Mouse (Mus musculus): Measurements from ENCODE around the gene Lrguk.

Lrguk gene

DNA sequence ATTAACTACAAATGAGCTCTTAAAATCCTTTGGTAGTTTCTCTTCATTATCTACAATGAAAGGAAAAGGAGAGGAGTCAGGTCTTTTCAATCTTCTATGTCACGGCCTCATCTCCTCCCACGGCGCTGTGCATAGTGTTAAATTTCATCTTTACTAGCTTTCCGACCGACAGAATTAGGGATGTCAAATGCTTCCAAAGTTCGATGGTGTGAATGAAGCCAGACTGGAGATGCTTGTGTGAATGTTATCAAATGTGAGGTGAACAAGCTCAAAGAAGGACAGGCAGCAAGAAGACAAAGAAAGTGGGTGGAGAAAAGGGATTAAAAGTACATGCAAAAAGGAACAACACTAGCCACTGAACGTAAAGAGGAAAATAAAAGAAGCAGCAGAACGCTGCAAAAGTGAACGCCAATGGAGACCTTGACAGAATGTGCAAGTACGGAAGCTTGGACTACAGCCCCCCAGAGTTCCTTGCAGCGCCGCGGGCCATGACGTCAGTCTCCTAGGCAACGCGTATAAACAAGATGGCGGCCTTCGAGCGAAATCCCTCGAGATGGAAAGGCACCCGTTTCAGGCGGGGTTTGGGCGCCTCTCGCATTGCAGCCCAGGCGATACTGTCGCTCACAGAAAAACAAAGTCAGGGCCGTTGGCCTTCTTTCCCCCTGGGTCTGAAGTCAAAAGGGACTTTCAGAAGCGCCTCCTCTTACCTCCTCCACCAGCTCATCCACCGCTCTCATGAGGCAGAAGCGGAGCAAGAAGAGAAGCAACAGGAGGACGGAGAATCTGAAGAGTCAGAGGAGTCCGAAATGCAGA is at the start of gene Lrguk:
Lrguk (plus strand) TSS at position 516 of the 813 bp plus-strand sequence.
- DNase-seq (ENCODE audit: low read depth) = peak; percentile 90

DNA sequence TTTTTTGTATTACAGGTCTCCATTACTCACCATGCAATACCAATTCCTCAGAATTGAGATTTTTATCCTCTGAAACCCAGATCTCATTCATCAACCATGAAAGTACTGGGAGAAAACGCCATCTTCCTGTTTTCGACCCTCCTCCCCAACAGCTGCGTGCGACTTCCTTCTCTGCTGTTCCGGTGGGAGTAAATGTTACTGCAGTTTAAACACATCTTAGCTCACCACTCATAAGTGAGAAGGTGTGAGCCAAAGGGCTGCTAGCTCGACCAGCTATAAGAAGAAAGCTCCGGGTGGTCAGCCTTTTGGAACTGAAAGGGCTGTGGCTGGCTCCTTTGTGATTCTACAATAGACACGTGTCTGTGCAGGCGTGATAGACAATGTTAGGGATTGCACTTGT is 46.5 kb upstream of the Lrguk start:
- DNase-seq (ENCODE audit: low read depth) = no peak

DNA sequence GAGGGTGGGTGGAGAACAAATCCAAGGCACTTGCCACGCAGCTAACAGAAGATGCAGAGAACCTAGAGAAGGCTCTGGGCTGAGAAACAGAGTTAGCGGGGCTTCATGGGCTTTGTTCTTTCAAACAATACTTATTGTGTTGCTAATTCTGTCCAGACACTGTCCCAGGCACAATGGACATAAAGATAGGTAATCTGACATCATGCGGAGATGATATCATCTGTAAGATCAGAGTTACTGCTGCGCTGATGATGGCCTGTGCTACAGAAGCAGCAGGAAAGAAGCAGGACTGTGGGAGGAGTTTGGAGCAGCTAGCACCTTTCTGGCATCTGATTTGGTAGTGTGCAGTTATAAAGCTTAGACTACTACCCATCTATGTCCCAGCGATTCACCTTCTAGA is 42.1 kb upstream of the Lrguk start:
- DNase-seq (ENCODE audit: low read depth) = no peak

DNA sequence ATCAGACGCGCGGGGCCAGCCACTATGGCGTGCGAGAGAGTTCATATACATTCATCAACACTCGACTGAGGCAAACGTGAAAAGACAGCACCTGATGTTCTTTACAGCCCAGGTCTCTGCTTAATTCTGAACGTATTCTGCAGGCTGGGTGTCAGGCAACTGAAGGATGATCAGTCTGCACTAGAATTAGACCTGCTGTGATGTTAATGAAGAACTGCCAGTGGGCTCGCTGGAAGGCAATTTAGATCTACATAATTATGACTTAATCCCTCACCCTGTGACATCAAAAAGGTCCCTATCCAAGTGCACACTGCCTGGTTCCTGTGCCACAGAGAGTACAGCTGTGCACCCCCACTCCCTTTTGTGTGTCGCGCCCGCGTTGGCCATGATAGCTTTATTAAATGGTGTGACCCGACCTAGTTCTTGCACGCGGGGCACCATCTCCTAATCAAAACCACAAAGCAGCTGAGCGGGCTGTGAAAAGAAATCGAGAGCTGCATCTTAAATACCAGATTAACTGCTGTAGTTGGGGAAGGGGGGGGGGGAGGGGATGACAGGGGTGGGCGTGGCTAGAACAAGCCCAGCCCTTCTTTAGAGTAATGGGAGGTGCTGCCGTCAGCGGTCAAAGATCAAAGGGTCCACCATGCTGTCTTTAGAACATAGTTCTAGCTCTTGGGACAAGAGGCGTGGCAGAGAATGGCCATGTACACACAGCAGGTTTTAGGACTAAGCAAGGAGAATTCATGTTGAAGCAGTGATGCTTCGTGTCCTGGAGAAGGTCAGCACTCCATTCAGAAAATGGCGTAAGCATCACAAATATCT is 36.8 kb upstream of the Lrguk start:
- DNase-seq (ENCODE audit: low read depth) = no peak

DNA sequence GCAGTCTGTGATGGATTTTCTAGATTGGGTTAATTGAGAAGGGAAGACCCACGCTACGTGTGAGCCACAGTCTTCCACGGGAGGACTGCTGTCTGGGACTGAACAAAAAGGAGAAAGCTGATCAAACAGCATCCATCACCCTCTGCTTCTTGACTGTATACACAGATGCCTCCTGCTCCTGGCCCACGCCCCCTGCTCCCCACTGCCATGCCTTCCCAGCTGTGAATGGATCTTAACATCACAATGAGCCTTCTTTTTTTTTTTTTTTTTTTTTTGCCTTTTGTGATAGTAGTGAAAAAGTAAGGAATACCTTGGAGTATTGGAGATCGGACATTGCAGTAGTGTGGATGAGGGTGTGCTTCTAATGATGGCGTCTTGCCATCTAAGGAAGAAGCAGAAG is 35.4 kb upstream of the Lrguk start:
- DNase-seq (ENCODE audit: low read depth) = no peak

DNA sequence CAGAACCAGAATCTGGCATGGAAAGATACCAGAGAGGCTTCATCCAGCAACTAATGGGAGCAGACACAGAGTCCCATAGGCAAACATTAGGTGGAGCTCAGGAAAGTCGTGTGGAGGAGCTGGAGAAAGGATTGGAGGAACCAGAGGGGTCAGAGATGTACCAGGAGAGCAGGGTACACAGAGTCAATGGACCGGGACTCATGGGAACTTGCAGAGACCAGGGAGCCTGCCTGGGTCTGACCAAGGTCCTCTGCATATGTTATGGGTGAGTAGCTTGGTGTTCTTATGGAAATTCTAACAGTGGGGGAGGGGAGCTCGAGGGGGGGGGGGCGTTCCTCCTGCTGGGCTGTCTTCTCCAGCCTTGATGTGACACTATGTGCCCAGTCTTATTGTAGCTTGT is 30.7 kb upstream of the Lrguk start:
- no peak for DNase-seq (ENCODE audit: low read depth)

DNA sequence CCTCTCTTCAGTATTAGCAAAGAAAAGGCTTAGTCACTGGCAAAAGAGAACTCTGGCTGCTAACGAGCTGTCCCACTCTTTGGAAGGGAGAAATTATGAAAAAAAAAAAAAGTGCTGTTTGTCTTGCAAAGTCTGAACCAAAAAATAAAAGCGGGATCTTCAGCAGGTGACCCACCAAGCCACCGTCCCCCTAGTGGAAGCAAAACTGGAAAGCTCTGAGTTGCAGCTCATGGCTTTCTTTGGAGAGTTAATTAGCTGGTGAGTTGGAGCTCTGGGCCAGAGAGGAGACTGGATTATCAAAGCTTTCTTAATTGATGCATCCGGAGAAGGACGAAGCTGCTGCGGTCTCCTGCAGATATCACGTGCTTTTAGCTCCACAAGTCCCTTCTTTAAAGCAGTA is 29.7 kb upstream of the Lrguk start:
- no peak for DNase-seq (ENCODE audit: low read depth)

DNA sequence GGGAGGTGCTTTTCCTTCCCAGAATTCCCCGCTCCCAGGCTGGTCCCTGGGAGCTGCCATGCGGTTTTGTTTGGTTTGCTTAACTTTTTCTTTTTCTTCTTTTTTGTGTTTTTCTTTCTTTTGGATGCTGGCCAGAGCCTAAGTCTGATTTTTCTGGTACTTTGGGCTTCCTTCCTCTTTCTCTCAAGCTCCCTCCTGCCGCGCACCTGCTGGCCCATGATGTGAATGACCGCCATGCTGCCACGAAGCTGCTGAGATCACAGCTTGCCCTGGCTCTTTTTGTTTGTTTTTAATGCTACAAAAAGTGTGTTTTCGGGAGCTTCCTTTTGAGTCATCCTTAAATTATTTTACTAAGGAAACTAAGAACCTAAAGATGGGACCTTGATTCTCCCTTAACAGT is 28.6 kb upstream of the Lrguk start:
- DNase-seq (ENCODE audit: low read depth) = no peak

DNA sequence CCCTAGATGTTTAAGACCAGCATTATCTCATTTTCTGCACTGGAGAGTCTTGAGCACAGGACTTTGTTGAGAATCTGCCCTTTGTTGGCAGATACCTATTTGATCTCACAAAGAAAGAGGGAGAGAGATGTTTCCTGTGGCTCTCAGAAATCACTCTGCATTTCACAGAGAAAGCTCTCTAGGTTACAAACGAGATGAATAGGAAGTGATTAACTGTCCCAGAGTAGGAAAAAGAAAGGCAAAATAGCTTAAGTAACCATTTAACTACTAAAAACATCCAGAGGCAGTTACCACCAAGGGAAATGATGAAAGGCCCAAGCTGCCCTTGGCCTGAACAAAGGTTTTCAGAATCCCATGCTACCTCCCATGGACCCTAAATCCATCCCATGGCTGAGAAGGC is 26.2 kb upstream of the Lrguk start:
- no peak for DNase-seq (ENCODE audit: low read depth)

DNA sequence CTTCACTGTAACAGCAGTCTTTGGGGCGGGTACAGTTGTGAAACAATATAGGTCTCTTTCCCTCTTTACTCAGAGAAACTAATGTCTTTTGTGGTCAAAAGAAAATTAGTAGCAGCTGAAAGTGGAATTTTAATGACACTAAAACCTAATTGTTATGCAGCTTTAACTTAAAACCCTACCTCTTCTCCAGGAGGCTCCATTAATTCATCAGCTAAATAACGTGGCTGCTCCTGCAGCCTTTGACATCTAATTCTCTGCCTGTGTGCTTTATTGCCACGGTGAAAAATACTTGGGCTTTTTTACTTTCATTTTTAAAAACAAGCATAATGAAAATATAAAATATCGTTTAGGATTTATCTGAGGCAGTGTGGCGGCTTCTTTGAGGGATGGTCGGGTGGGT is 15.8 kb upstream of the Lrguk start:
- DNase-seq (ENCODE audit: low read depth) = no peak

DNA sequence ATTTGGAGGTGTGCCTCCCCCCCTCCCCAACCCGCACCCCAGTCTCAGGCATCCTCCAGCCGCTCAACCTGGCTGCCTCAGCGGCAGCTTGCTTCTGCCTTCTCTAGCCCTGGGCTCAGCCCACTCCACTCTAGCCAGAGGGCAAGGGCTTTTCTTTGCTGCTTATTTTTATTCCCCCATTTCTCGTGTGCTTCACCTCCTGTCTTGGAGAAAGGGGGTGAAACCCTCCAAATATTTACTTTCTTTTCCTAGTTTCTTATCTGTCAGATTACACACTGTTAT is 439 bp downstream of the Lrguk start:
- no peak for DNase-seq (ENCODE audit: low read depth)

DNA sequence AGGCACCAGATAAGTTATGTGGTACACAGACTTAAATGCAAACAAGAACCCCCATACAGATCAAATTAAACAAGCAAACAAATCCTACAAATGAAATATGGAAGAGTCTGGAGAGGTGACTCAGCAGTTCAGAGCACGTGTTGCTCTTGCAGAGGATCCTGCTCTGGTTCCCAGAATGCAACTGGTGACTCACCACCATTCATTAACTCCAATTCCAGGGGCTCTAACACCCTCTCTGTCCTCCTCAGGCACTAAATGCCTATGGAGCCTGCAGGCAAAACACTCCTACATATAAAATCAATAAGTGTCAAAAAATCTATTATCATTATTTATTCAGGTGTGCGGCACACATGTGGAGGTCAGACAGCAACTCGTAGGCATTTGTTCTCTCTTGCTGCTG is 4.8 kb downstream of the Lrguk start:
- DNase-seq (ENCODE audit: low read depth) = no peak

DNA sequence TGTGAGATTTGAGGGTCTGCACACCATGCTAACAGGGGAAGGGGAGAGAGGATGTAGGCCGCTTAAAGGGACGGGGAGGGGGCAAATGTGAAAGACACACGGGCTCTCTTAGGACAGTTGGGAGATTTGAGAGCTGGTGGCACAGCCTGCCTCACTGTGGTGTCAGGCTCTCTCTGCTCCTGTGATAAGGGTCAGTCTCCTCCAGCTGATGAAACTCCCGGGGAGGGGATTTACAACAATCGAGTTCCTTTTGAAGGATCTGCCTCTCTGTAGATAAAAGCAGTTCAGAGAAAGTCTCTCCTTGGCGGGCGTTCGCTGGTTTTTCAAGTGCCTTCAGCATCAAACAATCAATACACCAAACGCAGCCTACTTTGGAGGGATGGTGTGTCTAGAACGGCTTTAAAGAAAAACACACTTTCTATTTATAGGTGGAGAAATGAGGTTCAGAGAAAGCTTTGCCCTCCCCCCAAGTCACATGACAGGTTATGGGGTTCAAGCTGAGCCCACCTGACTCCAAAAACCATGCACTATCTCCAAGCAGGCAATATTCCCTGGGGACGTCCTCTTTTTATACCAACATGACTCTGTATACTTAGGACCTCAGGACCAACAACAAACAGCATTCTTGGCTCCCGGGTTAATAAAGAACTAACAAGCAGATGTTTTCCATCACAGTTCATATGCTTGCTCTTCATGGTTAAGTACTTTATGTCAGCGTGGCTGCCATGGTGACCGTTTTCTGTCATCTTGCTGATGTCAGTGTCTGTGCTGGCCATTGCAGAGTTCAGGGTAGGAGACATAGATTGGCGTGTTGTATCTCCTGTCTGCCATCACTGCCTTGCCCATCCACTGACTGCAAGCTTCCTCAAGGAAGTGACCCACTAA is 5.6 kb downstream of the Lrguk start:
- no peak for DNase-seq (ENCODE audit: low read depth)

DNA sequence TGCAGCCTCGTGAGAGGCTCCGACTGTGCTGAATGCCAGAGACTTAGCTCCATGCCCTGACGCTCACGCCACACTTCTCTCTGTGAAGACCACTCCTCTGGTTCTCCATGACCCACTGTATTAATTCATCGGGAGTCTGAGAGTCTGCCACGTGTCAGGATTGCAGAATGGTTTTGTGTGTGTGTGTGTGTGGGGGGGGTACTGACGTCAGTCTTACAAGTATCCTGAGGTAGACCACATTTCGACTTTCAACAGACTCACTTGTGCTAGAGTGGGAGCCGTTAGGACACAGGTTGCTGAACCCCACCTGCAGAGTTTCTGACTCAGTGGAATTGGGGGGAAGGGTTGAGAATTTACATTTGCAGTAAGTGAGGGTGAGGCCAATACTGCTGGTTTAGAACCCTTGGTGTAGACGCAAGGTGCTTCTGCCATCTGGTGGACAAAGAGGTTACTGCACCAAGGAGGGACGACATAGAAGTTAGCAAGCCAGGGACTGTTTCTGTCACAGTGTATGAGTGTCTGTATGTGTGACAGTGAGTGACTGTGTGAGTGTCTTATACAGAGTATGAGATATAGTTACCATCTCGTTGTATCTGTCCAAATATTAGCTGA is 11.5 kb downstream of the Lrguk start:
- peak; percentile 81 for DNase-seq (ENCODE audit: low read depth)

DNA sequence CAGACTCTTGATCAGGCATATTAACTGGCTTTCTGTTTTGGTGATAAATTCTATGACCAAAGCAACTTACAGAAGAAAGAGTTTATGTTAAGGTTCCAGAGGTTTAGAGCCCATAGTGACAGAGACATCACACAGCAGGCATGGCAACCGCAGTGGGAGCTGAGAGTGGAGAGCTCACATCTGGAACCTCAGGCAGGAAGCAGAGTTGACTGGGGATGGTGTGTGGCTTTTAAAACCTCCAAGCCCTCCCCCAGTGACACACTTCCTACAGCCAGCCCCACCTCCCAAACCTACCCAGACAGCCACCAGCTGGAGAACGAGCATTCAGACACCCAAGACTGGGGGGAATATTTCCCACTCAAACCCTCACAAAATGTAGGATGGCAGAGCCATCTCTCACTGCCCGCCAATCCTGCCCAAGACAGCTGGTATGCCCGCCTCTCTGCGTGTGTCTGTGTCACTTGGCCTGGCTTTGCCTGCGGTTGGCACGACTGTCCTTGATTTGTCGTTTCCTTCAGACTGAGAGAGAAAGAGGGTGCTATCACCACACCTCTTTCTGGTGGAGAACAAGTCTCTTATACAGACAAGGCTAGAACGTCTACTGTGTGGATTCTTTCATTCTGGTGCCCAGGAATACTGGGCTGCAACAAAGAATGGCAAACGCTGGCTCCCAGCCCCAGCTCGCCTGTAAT is 12.5 kb downstream of the Lrguk start:
- no peak for DNase-seq (ENCODE audit: low read depth)

DNA sequence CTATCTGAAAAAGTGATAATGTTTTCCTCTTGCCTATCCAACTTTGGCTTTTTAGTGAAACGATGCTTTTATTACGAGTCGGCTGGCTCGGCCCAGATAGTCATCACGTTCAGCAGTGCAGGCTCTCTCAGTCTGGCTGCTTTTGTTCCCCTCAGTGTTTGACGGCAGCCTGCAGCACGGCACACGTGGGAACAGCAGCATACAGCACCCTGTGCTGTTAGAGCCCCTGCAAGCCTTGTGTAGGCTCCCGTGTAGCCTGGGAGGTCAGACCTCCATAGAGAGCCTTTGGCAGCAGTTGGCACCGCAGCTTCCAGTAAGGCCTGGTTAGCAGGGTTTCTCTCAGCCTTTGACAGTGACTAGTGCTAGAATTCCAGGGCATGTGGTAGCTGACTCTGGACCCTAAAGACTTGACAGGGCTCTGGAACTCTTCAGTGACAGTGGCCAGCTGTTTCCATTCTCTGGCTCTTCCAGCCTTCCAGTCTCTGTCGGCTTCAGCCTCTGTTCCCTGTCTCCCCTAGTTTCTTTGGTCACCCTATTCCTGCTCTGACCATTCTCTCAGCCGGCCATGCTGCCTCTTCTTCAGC is 15.1 kb downstream of the Lrguk start:
- no peak for DNase-seq (ENCODE audit: low read depth)

DNA sequence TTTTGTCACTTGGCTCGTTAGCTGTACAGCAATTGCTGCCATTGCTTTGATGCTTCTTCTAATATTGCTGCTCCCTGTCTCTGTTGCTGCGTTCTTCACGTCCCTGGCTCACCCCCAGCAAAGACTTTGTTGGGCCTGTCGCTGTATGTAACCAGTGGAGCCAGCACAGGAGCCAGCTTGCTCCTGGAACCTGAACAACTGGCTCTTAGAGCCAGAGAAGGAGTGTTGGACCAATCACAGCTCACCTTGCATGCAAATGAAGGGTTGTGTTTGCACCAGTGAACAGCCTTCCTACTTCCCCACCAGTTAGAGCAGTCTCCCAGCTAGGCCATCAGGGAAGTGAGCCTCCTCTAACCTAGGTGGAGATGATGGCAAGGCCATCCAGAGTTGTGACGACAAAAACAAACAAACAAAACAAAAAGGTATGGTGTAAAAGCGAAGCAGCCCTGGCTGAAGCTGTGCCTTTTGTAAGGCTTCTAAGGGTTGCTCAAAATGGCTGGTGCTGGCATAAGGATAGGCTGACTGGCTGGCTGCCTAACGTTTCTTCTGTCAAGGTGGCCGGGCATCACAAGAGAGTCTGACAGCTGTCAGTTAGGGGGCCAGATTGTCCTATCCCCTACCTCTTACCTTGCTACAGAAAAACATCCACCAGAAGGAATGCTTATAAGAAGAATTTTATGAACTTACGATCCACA is 15.7 kb downstream of the Lrguk start:
- no peak for DNase-seq (ENCODE audit: low read depth)

DNA sequence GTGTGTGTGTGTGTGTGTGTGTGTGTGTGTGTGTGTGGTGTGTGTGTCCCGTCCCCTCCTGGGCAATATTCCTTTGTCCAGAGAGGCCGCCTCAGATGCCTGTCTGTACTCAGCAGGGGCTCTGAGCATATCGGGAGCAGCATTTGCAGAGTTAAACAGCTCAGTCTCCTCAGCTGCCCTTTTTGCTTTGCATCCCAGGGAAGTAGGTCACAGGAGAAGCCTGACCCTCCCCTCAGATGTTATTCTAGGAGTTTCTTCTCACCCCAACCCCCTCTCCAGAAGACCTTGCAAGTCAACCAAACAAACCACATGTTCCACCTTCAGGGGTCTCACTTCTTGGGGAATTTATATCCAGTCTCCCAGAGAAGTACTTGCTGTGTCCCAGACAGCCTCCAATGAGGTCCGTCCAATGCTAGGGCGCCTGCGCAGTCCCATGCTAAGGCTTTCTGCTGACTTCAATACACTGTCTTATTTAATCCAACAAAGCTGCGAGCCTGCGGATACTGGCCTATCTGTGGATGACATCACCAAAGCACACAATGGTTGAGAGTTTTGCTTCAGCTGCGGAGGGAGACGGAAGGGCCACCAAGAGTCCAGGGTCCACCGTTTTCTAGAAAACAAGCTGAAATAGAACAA is 17.4 kb downstream of the Lrguk start:
- DNase-seq (ENCODE audit: low read depth) = no peak

DNA sequence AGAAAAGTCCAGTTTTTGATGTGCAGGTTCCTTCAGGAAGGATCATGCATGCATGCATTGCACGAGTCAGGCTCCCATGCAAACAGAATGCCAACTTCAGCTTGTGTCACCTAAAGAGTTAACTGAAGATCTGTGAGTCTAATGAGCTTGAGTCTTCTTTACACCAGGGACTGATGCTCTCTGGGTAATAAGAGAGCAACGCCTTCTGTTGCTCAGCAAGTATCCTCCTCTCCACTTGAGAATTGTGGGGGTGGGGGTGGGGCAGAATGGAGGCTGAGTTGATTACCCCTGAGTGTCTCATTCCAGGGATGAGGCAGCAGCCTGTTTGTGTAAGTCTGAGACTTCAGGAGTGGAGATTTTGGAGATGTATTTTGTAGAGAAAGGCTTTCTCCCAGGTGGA is 20.2 kb downstream of the Lrguk start:
- DNase-seq (ENCODE audit: low read depth) = no peak

DNA sequence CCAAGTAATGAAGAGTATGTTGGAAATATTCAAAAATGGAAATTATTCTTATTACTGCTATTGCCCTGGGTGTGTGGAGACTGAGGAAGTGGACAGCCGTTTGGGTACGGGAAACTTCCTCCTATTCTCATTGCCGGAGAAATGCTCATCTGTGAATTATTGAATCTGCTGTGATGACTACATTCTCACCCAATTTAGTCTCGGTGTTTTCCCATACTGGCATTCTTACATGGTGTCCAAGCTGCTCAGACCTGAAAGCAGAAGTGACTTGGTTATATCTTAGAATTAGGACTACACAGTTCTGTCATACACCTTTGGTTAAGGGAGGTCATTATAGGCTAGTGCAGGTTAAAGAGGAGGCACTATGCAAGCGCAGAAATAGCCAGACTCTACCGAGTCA is 30.5 kb downstream of the Lrguk start:
- no peak for DNase-seq (ENCODE audit: low read depth)
